In the genomic region with DNA sequence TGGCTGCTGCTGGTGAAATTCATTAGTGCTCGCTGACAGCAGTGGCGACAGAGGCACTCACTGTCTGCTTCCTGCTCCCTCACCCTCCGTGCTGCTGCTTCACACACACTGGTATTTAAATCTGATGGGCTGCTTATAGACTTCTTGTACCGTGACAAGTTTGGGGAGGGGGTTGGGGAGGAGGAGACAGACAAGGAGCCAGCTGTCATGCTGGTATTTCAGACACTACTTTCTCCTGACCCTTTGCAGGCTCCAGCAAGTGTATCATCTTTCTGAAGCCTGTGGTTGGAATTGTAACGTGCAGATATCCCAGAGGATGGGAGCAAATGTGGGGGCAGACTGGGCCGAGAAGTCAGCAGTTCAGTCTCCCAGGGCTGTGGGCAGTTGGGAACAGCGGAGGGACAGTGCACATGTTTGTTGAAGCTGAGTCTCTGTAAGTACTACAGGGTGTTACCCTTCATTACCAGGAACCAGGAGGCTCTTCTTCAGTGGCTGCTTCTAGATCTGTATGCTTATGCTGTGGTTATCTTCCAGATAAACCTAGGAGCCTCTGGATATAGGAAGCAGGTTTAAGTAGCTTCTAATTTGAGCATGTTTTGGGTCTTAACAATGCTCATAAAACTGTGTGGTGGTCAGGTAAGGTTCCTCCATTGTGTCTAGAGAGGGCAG, we compare ENCODE assay signal across 9 mouse cellular contexts. TPM values are rescaled to one million over a fixed set of nuclear protein-coding genes. Genes with fewer than 3 reads are reported as not detected.
DNase-seq lines count a peak whose midpoint lies in the region; ATAC-seq lines count a peak whose summit lies in the region.
"Had no signal": no experiment of that assay in that cellular context is flagged by ENCODE, and none has a peak within 500 bp of the region (broad histone marks: within the 10 kb centered on the region; RNA-seq: fewer than 3 reads in every experiment).

No protein-coding gene starts in this region.

- WGBS in heart, embryonic 16.5 days: 31% methylated on average over 7 of the region's 7 CpGs
- WGBS in midbrain, embryonic 13.5 days: 59% methylated on average over 7 of the region's 7 CpGs
- 53% methylated on average over 7 of the region's 7 CpGs for WGBS in midbrain, embryonic 16.5 days
- WGBS in embryonic facial prominence, embryonic 15.5 days: 35% methylated on average over 7 of the region's 7 CpGs
- WGBS in midbrain, embryonic 15.5 days: 55% methylated on average over 7 of the region's 7 CpGs

- peaks cover 3% of the 10 kb centered on the region for H3K36me3 ChIP-seq in heart, embryonic 16.5 days (ENCODE audit: control insufficient read depth, insufficient read depth)
- H3K36me3 ChIP-seq in midbrain, embryonic 13.5 days: peaks cover 47% of the 10 kb centered on the region
- peaks cover 3% of the 10 kb centered on the region; the same call in 1 of the 2 replicates for H3K36me3 ChIP-seq in midbrain, embryonic 16.5 days (ENCODE audit: control insufficient read depth, insufficient read depth, low read length)
- peaks cover 36% of the 10 kb centered on the region for H3K36me3 ChIP-seq in embryonic facial prominence, embryonic 15.5 days
- H3K36me3 ChIP-seq in midbrain, embryonic 15.5 days (replicated peaks): peaks cover 6% of the 10 kb centered on the region; the same call in 1 of the 2 replicates

- H3K4me1 ChIP-seq in heart, embryonic 16.5 days (ENCODE audit: control insufficient read depth, insufficient read depth, low read length): peaks cover 15% of the 10 kb centered on the region
- peaks cover 33% of the 10 kb centered on the region for H3K4me1 ChIP-seq in midbrain, embryonic 13.5 days (replicated peaks)
- peaks cover 18% of the 10 kb centered on the region for H3K4me1 ChIP-seq in midbrain, embryonic 16.5 days (ENCODE audit: control insufficient read depth, insufficient read depth, low read length)
- peaks cover 42% of the 10 kb centered on the region for H3K4me1 ChIP-seq in embryonic facial prominence, embryonic 15.5 days
- peaks cover 26% of the 10 kb centered on the region for H3K4me1 ChIP-seq in midbrain, embryonic 15.5 days

- ATAC-seq in heart, embryonic 16.5 days (replicated peaks; ENCODE audit: extremely low read depth, insufficient read depth, low FRiP score): peak; percentile 33; the same call in 1 of the 2 replicates
- no peak for ATAC-seq in midbrain, embryonic 13.5 days
- no peak for ATAC-seq in midbrain, embryonic 16.5 days
- ATAC-seq in embryonic facial prominence, embryonic 15.5 days (ENCODE audit: insufficient number of reproducible peaks, low FRiP score, low TSS enrichment, low read depth): peak; percentile 16; the same call in 1 of the 2 replicates
- no peak for ATAC-seq in midbrain, embryonic 15.5 days (replicated peaks)

- no peak overlapping the region for H3K4me3 ChIP-seq in heart, embryonic 16.5 days (ENCODE audit: low read length)
- H3K4me3 ChIP-seq in midbrain, embryonic 13.5 days (replicated peaks): no peak overlapping the region
- H3K4me3 ChIP-seq in midbrain, embryonic 16.5 days (ENCODE audit: low read depth, low read length): no peak overlapping the region
- H3K4me3 ChIP-seq in embryonic facial prominence, embryonic 15.5 days (replicated peaks): no peak overlapping the region
- no peak overlapping the region for H3K4me3 ChIP-seq in midbrain, embryonic 15.5 days

- no peaks in the 10 kb centered on the region for H3K9me3 ChIP-seq in heart, embryonic 16.5 days (replicated peaks; ENCODE audit: control insufficient read depth, low read length)
- H3K9me3 ChIP-seq in midbrain, embryonic 13.5 days: no peaks in the 10 kb centered on the region
- H3K9me3 ChIP-seq in midbrain, embryonic 16.5 days (replicated peaks; ENCODE audit: control insufficient read depth, low read length, poor library complexity, severe bottlenecking): no peaks in the 10 kb centered on the region
- no peaks in the 10 kb centered on the region for H3K9me3 ChIP-seq in embryonic facial prominence, embryonic 15.5 days (replicated peaks)
- H3K9me3 ChIP-seq in midbrain, embryonic 15.5 days: no peaks in the 10 kb centered on the region

- H3K27ac ChIP-seq in heart, embryonic 16.5 days (ENCODE audit: low read length): no peak overlapping the region
- peak overlapping the region; percentile 16; the same call in 1 of the 2 replicates for H3K27ac ChIP-seq in midbrain, embryonic 13.5 days
- no peak overlapping the region for H3K27ac ChIP-seq in midbrain, embryonic 16.5 days (ENCODE audit: low read length)
- H3K27ac ChIP-seq in embryonic facial prominence, embryonic 15.5 days (replicated peaks): 0 out of 2 replicates have a peak overlapping the region, but pooled peaks have one; percentile 65
- H3K27ac ChIP-seq in midbrain, embryonic 15.5 days: peak overlapping the region; percentile 44; the same call in 1 of the 2 replicates

- no peak overlapping the region for H3K4me2 ChIP-seq in heart, embryonic 16.5 days (ENCODE audit: low read depth, low read length)
- no peak overlapping the region for H3K4me2 ChIP-seq in midbrain, embryonic 13.5 days (replicated peaks)
- no peak overlapping the region for H3K4me2 ChIP-seq in midbrain, embryonic 16.5 days (ENCODE audit: low read length)
- no peak overlapping the region for H3K4me2 ChIP-seq in embryonic facial prominence, embryonic 15.5 days (replicated peaks)
- H3K4me2 ChIP-seq in midbrain, embryonic 15.5 days: no peak overlapping the region

- H3K27me3 ChIP-seq in heart, embryonic 16.5 days (ENCODE audit: control insufficient read depth, insufficient read depth, low read length): no peaks in the 10 kb centered on the region
- no peaks in the 10 kb centered on the region for H3K27me3 ChIP-seq in midbrain, embryonic 13.5 days
- H3K27me3 ChIP-seq in midbrain, embryonic 16.5 days (ENCODE audit: control insufficient read depth, insufficient read depth, low read depth, low read length): no peaks in the 10 kb centered on the region
- no peaks in the 10 kb centered on the region for H3K27me3 ChIP-seq in embryonic facial prominence, embryonic 15.5 days
- no peaks in the 10 kb centered on the region for H3K27me3 ChIP-seq in midbrain, embryonic 15.5 days (replicated peaks)

- H3K9ac ChIP-seq in heart, embryonic 16.5 days (ENCODE audit: low read length): no peak overlapping the region
- H3K9ac ChIP-seq in midbrain, embryonic 13.5 days (replicated peaks): no peak overlapping the region
- H3K9ac ChIP-seq in midbrain, embryonic 16.5 days (ENCODE audit: low read depth, low read length): no peak overlapping the region
- H3K9ac ChIP-seq in embryonic facial prominence, embryonic 15.5 days: no peak overlapping the region
- no peak overlapping the region for H3K9ac ChIP-seq in midbrain, embryonic 15.5 days

- DNase-seq in heart, postnatal 4 days: no peak
- no peak for DNase-seq in cerebellum, postnatal 36 days
- DNase-seq in layer of hippocampus, adult 9-11 months: no peak
- DNase-seq: cerebellum, postnatal 25 days had no signal

RNA-seq across cellular contexts. Expression of gene Eri3, which starts 59.3 kb away (rescaled TPM):
- polyA plus RNA-seq in heart, embryonic 16.5 days (2015; fragmentation: Nextera tagmentation; extraction: Ambion mirVana): 93.5 and 94.5 TPM in 2 replicates
- 10 to 100 TPM; 81.4 to 92.0 TPM for total RNA-seq in heart, postnatal 4 days (2021)
- 190 and 195 TPM in 2 replicates for polyA plus RNA-seq in midbrain, embryonic 13.5 days (2015; fragmentation: Nextera tagmentation; extraction: Ambion mirVana)
- 256 and 282 TPM in 2 replicates for polyA plus RNA-seq in midbrain, embryonic 16.5 days (2015; fragmentation: Nextera tagmentation; extraction: Ambion mirVana)
- polyA plus RNA-seq in embryonic facial prominence, embryonic 15.5 days (2015; fragmentation: Nextera tagmentation; extraction: Ambion mirVana): 159 and 169 TPM in 2 replicates
- polyA plus RNA-seq in midbrain, embryonic 15.5 days (2015; fragmentation: Nextera tagmentation; extraction: Ambion mirVana): 279 and 283 TPM in 2 replicates

Comparison
In these comparisons a context has a peak if more than half of its experiments do, and no peak if none do; other contexts are left out.
1. H3K27ac ChIP-seq: peak in midbrain, embryonic 13.5 days (single experiment), embryonic facial prominence, embryonic 15.5 days (single experiment) and midbrain, embryonic 15.5 days (single experiment); none in heart, embryonic 16.5 days (single experiment) and midbrain, embryonic 16.5 days (single experiment).
2. ATAC-seq: peak in heart, embryonic 16.5 days (single experiment) and embryonic facial prominence, embryonic 15.5 days (single experiment); none in midbrain, embryonic 13.5 days (single experiment), midbrain, embryonic 16.5 days (single experiment) and midbrain, embryonic 15.5 days (single experiment).